Mouse (Mus musculus): ENCODE data around the gene Pomgnt2. TPM values are rescaled to one million over a fixed set of nuclear protein-coding genes. Genes with fewer than 3 reads are reported as not detected.
A peak's percentile ranks its signal among the peaks of the same experiment; 100 is the strongest.
"Not testable (repeated sequence)": the region's sequence is repeated elsewhere in the genome, so short reads cannot be mapped to it uniquely, and the experiment has no call there.

The Pomgnt2 gene
- polyA plus RNA-seq (2017; shearing (Covaris generic)), result not detected

GRCm38 (mm10) chr9:121997010-121997409, at the start of gene Pomgnt2:
Pomgnt2 (minus strand) TSS chr9:121997110.
- no peak for ATAC-seq

- no peak for ATAC-seq
These were observed 42.9 kb upstream of the Pomgnt2 start for GRCm38 (mm10) chr9:122039848-122040247.

DNA sequence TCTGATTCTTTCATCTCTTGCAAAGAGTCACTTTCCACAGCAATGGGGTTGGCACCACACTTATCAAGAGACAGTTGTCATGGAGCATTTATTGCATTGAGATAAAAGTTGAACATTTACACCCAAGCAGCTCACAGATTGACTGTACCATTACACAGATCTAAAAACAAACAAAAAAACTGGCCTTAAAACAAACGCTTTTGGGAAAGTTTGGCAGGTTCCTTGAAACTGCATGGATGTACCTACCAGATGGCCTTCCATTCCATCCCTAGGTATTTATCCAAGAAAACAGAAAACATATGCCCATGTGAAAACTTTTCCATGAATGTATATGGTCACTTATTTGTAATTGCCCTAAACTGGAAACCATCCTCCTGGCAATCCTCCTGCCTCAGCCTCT, 41.7 kb upstream of the Pomgnt2 start:
- ATAC-seq, result no peak

GRCm38 (mm10) chr9:122036496-122037054, 39.7 kb upstream of the Pomgnt2 start:
- no peak for ATAC-seq

GRCm38 (mm10) chr9:122035807-122036206, 38.9 kb upstream of the Pomgnt2 start:
- ATAC-seq, result no peak

DNA sequence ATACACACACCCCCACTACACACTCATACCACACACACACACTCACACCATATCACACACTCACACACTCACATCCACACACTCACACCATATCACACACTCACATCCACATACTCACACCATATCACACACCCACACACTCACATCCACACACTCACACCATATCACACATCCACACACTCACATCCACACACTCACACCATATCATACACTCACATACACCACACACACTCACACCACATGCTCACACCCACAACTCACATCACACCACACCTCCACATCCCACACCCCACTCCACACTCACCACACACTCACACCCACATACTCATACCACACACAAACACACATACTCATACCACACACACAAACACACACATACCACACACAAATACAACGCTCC, 38.0 kb upstream of the Pomgnt2 start:
- ATAC-seq, result no peak

DNA sequence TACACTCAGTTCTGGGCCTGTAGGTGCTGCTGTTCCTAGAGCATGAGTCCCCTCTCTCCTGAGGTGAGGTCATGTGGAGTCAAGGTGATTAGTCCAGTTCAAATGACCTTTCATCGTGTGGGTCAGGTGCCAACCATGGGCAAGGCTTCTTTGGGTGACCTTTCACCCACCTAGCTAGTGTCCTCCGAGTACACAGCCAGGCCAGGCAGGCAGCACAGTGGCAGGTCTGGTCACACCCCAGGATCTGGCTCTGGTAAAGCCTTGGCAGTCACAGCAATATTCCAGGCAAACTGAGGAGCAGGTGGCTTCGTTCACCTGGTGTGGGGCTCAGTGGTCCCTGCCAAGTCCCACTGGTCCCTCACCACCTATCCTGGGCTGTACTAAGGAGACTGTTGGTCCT, 35.2 kb upstream of the Pomgnt2 start:
- no peak for ATAC-seq

- no peak for ATAC-seq
These were observed 33.8 kb upstream of the Pomgnt2 start for GRCm38 (mm10) chr9:122030706-122031105.

DNA sequence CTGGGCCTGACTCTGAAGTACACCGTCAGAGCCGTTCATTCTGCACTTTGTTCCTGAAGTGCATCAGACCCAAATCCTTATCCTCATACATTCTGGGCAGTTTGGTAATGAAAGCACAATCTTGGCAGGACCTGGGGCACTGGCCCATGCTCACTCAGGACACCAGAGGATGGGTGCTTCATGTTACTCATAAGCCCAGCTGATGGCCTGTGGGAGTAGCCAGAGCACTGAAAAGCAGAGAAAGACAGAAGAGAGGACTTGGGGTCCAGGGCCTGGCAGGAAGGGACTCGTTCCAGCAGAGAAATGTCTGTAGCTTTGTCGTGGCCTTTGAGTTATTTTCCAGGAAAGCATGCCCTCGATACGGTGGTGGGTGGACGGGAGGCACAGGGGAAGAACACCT, 32.9 kb upstream of the Pomgnt2 start:
- no peak for ATAC-seq

- ATAC-seq, result no peak
These were observed 31.2 kb upstream of the Pomgnt2 start for GRCm38 (mm10) chr9:122027914-122028745.

- no peak for ATAC-seq
These were observed 30.4 kb upstream of the Pomgnt2 start for GRCm38 (mm10) chr9:122027081-122027913.

GRCm38 (mm10) chr9:122025855-122026590, 29.1 kb upstream of the Pomgnt2 start:
- ATAC-seq, result no peak

DNA sequence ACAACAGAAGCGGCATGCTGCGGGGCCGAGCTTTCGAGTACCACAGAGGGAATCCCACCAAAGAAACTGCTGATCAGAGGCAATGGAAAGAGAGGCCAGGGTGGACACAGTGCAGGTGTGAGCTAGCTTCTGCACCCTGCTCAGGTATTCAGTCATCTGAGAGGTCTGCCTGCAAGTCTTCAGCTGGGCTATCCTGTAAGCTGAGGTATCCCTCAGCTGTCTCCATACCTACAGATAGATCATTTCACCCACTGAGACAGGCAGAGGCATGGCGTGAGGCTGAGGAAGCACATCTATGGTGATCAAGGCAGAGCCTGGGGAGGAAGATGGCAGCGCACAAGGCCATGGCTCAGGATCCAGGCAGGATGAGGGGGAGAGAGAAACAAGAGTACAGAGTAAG, 27.5 kb upstream of the Pomgnt2 start:
- ATAC-seq, result no peak

DNA sequence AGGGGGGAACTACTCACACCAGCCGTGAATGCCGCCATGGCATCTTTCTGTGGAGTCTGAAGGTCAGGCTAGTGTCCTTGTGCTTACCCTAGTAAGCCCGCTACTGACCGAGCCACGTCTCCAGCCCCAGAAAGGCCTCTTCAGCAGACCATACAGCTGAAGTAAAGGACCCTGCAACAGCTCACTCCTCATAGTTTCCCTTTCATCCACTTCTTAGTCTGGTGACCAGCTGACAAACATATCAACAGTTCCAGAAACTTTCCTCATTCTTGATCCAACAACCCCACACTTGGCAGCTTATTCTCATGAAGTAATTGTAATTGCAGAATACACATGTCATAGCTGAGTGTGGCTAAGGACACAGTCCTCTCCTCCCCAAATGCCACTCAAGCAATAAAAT, 27.0 kb upstream of the Pomgnt2 start:
- no peak for ATAC-seq

GRCm38 (mm10) chr9:122022776-122023175, 25.9 kb upstream of the Pomgnt2 start:
- no peak for ATAC-seq

- no peak for ATAC-seq
These were observed 24.7 kb upstream of the Pomgnt2 start for GRCm38 (mm10) chr9:122021581-122021980.

DNA sequence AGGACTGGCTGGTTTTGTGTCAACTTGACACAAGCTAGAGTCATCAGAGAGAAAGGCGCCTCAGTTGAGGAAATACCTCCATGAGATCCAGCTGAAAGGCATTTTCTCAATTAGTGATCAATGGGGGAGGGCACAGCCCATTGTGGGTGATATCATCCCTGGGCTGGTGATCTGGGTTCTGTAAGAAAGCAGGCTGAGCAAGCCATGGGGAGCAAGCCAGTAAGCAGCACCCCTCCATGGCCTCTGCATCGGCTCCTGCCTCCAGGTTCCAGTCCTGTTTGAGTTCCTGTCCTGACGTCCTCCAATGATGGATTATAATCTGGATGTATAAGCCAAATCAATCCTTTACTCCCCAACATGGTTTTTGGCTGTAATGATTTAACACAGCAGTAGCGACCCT, 24.3 kb upstream of the Pomgnt2 start:
- not testable (repeated sequence) for ATAC-seq

DNA sequence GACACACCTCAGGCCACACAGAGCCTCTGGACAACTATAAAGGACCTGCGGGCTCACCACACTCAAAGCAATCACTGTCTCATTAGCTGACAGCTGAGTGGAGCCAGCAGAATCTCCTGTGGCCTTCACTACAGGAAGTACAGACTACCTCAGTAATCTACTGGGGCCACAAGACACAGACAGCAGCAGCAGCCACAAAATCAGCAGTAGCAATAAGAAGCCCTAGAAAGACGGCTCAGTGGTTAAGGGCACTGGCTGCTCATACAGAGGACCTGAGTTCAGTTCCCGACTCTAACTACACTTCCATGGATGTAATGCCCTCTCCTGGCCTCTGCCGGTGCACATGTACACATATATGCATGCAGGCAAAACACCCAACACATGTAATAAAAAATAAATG, 23.4 kb upstream of the Pomgnt2 start:
- no peak for ATAC-seq

DNA sequence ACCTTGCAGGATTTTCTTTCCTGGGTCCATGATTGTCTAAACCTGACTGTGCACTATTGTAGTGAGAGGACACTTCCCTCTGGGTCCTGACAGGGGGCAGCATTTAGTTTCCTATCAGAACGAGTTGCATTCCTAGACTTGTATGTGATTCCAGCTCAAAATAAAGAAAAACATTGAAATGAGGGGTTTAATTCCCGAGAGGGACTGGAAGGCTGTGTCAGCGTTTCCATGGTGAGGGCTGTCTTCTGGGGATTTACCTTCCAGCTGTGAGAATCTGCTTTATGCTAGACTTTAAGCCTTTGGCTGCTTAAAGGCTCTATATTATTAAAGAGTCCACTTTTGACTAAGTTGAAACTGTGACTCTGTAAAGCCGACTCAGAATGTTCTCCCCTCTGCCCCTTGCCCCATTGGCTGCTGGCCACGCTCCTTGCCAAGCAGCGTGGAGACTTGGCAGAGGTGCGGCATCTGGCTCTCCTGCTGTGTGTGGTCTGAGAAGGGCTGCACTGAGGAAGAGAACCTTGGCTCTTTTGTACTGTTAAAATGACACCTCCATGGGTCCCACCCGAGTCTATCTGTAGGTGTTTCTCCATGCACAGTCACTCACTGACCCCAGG, 22.0 kb upstream of the Pomgnt2 start:
- no peak for ATAC-seq

- no peak for ATAC-seq
These were observed 21.2 kb upstream of the Pomgnt2 start for GRCm38 (mm10) chr9:122018079-122018478.

- peak; percentile 61 for ATAC-seq
These were observed 17.3 kb upstream of the Pomgnt2 start for GRCm38 (mm10) chr9:122014241-122014667.

DNA sequence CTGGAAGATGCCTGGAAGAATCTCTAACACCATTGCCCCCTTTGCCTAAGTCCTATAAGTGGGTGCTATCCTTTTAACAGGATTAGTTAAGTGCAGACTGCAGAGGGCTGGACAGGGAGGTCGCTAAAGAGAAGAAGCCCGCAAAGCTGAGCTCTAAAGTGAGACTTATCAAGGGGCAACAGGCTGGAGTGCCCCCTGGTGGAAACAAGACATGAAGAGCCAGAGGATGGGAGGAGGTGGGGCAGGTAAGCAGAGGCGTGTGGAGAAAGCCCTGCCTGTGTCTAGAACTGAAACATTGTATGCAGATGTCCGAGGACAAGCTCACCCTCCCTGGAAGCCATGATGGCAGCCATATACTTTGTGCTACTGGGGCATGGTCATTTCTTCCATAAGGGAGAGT, 16.7 kb upstream of the Pomgnt2 start:
- ATAC-seq, result no peak
